Mouse (Mus musculus): ENCODE results near the gene Dmc1. TPM values are rescaled to one million over a fixed set of nuclear protein-coding genes. Genes with fewer than 3 reads are reported as not detected.

Gene Dmc1
- not detected for polyA plus RNA-seq (2017; shearing (Covaris generic))

DNA sequence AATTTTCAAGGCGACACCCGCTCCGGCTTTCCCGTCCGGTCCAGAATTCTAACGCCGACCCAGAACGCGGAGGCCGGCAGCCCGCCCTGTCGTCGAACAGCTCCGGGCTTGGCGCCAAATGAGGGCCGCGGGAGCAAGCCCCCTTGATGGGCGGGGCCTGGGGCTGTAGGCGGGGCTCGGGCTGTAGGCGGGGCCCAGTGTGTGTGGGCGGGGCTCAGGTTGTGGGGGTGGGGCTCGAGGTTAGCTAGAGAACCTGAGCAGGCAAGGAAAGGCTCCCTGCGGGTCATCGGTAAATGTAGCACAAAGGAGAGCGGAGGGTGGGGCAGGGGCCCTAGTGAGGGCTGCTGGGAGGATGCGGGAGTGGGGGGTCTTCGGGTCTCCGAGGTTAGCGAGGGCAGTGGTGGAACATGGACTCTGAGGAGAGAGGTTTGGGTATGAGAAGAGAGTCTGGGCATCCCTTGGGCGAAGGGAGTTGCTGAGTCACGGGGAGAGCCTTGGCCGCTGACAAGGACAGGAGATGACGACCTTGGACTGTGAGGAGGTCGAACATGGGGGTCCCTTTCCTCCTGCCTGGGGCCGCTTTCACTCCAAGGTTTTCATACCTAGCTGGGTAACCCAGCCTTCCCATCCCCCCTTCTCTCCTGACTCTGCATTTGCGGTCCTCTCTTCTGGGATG lies at the start of gene Dmc1:
Gene Dmc1 (minus strand): TSS at position 120 of the 676 bp plus-strand sequence.

GRCm38 (mm10) chr15:79546410-79547288 lies 58.3 kb downstream of the Dmc1 start, which contains the start of gene Ddx17:
Ddx17 (minus strand) TSS chr15:79546741.

DNA sequence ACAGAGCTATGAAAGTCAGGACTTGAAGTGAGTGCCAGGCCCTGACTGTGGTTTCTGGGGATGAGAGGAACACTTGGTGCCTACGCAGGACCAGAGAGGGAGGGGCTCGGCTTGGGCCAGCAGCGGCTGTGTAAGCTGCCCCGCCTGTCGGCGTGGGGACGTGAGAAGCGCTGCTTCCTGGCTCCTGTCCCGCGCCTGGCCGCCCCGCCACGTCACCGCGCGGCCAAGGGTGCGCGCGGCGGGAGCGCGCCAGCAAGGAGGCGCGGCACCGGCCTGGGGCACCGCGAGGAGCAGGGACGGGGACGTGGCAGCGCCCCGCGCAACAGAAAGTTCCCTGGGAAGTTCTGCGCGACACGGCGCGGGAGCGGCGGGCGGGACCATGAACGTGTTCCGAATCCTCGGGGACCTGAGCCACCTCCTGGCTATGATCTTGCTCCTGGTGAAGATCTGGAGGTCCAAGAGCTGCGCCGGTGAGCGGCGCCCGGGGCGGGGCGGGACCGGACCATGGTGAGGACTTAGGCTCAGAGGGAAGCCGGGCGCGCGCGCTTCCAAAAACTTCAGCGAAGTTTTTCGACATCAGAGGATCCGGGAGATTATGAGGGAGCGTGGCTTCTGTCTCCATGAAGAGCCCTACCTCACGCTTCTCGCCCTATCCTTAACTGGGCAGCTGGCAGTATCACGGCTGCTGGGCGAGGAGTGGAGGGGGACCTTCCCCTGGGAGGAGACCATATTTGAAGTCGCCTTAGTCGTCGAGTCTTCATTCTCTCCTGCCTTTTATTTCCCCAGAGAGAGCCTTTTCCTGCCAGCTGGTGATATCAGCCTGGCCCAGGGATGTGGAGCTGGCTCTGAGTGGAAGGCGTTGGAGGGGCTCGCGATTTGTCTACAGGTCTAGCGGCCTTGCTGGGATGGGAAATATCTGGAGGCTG lies 88.5 kb downstream of the Dmc1 start, which contains the start of gene Kdelr3:
Gene Kdelr3 (plus strand): TSS at position 241 of the 926 bp plus-strand sequence.

Other genes starting within 250 kb of the Dmc1 start
- gene Tmem184b, start 201.5 kb downstream of the Dmc1 start, polyA plus RNA-seq (2017; shearing (Covaris generic)), result 36.9 TPM
- gene Csnk1e, start 149.5 kb downstream of the Dmc1 start, polyA plus RNA-seq (2017; shearing (Covaris generic)), result 6.4 TPM
- gene Kcnj4, start 99.9 kb downstream of the Dmc1 start, polyA plus RNA-seq (2017; shearing (Covaris generic)), result not detected
- 0.48 TPM for gene Kdelr3, start 88.7 kb downstream of the Dmc1 start, polyA plus RNA-seq (2017; shearing (Covaris generic))
- gene Ddx17, start 58.4 kb downstream of the Dmc1 start, polyA plus RNA-seq (2017; shearing (Covaris generic)), result 23.9 TPM
- gene Fam227a, start 53.8 kb upstream of the Dmc1 start, polyA plus RNA-seq (2017; shearing (Covaris generic)), result 0.79 TPM
- gene Cby1, start 54.1 kb upstream of the Dmc1 start, polyA plus RNA-seq (2017; shearing (Covaris generic)), result 18.3 TPM
- 223 TPM for gene Tomm22, start 65.8 kb upstream of the Dmc1 start, polyA plus RNA-seq (2017; shearing (Covaris generic))
- gene Josd1, start 82.8 kb upstream of the Dmc1 start, polyA plus RNA-seq (2017; shearing (Covaris generic)), result 4.2 TPM
- gene Gtpbp1, start 85.7 kb upstream of the Dmc1 start, polyA plus RNA-seq (2017; shearing (Covaris generic)), result 77.5 TPM
- 11.0 TPM for gene Sun2, start 137.4 kb upstream of the Dmc1 start, polyA plus RNA-seq (2017; shearing (Covaris generic))
- gene Dnal4, start 172.7 kb upstream of the Dmc1 start, polyA plus RNA-seq (2017; shearing (Covaris generic)), result 13.6 TPM
- 0.44 TPM for gene Nptxr, start 199.7 kb upstream of the Dmc1 start, polyA plus RNA-seq (2017; shearing (Covaris generic))
- gene Npcd, start 229.1 kb upstream of the Dmc1 start, polyA plus RNA-seq (2017; shearing (Covaris generic)), result not detected
- gene Cbx6, start 229.6 kb upstream of the Dmc1 start, polyA plus RNA-seq (2017; shearing (Covaris generic)), result 75.4 TPM